Mouse (Mus musculus): ENCODE data around the gene Natd1. TPM values are rescaled to one million over a fixed set of nuclear protein-coding genes. Genes with fewer than 3 reads are reported as not detected.
A peak's percentile ranks its signal among the peaks of the same experiment; 100 is the strongest.
"Not testable (repeated sequence)": the region's sequence is repeated elsewhere in the genome, so short reads cannot be mapped to it uniquely, and the experiment has no call there.

The Natd1 gene
- total RNA-seq, 2 experiments from 2014 or later, result 12.7 to 12.9 TPM

GRCm38 (mm10) chr11:60895915-60896314, 18.6 kb downstream of the Natd1 start:
- DNase-seq (ENCODE audit: extremely low spot score in 1 of 2, low spot score in 1 of 2), result no peak

GRCm38 (mm10) chr11:60890744-60891143, 23.8 kb downstream of the Natd1 start:
- DNase-seq (ENCODE audit: extremely low spot score in 1 of 2, low spot score in 1 of 2), result no peak

GRCm38 (mm10) chr11:60890286-60890685, 24.3 kb downstream of the Natd1 start:
- DNase-seq (ENCODE audit: extremely low spot score in 1 of 2, low spot score in 1 of 2), result no peak

GRCm38 (mm10) chr11:60889861-60890260, 24.7 kb downstream of the Natd1 start:
- DNase-seq (ENCODE audit: extremely low spot score in 1 of 2, low spot score in 1 of 2), result no peak

- DNase-seq (ENCODE audit: extremely low spot score in 1 of 2, low spot score in 1 of 2), result not testable (repeated sequence)
These were observed 27.6 kb downstream of the Natd1 start for GRCm38 (mm10) chr11:60886986-60887385.

GRCm38 (mm10) chr11:60882386-60882785, 32.2 kb downstream of the Natd1 start:
- no peak for DNase-seq (ENCODE audit: extremely low spot score in 1 of 2, low spot score in 1 of 2)

GRCm38 (mm10) chr11:60880559-60880958, 34.0 kb downstream of the Natd1 start:
- no peak for DNase-seq (ENCODE audit: extremely low spot score in 1 of 2, low spot score in 1 of 2)

- peak; percentile 26 to 35 for DNase-seq (ENCODE audit: extremely low spot score in 1 of 2, low spot score in 1 of 2)
These were observed 35.1 kb downstream of the Natd1 start for GRCm38 (mm10) chr11:60879423-60879822.

- peak; percentile 80 to 85 for DNase-seq (ENCODE audit: extremely low spot score in 1 of 2, low spot score in 1 of 2)
These were observed 35.8 kb downstream of the Natd1 start, which contains the start of gene Tmem11 for GRCm38 (mm10) chr11:60878675-60879294. Gene Tmem11, minus strand, starts transcription at chr11:60879272.

- DNase-seq (ENCODE audit: extremely low spot score in 1 of 2, low spot score in 1 of 2), result peak in 1 of 2 experiments; percentile 25
These were observed 36.4 kb downstream of the Natd1 start for GRCm38 (mm10) chr11:60878056-60878612.

- DNase-seq (ENCODE audit: extremely low spot score in 1 of 2, low spot score in 1 of 2), result no peak
These were observed 41.4 kb downstream of the Natd1 start for GRCm38 (mm10) chr11:60873101-60873500.

GRCm38 (mm10) chr11:60871409-60871808, 43.1 kb downstream of the Natd1 start:
- DNase-seq (ENCODE audit: extremely low spot score in 1 of 2, low spot score in 1 of 2), result no peak

- not testable (repeated sequence) for DNase-seq (ENCODE audit: extremely low spot score in 1 of 2, low spot score in 1 of 2)
These were observed 45.1 kb downstream of the Natd1 start for GRCm38 (mm10) chr11:60869471-60869870.

GRCm38 (mm10) chr11:60867904-60868303, 46.6 kb downstream of the Natd1 start:
- no peak for DNase-seq (ENCODE audit: extremely low spot score in 1 of 2, low spot score in 1 of 2)

GRCm38 (mm10) chr11:60867456-60867855, 47.1 kb downstream of the Natd1 start:
- DNase-seq (ENCODE audit: extremely low spot score in 1 of 2, low spot score in 1 of 2), result no peak

GRCm38 (mm10) chr11:60866021-60866420, 48.5 kb downstream of the Natd1 start:
- no peak for DNase-seq (ENCODE audit: extremely low spot score in 1 of 2, low spot score in 1 of 2)

- DNase-seq (ENCODE audit: extremely low spot score in 1 of 2, low spot score in 1 of 2), result no peak
These were observed 49.6 kb downstream of the Natd1 start for GRCm38 (mm10) chr11:60864916-60865315.

- no peak for DNase-seq (ENCODE audit: extremely low spot score in 1 of 2, low spot score in 1 of 2)
These were observed 50.4 kb downstream of the Natd1 start for GRCm38 (mm10) chr11:60864166-60864565.

GRCm38 (mm10) chr11:60863196-60863595, 51.4 kb downstream of the Natd1 start:
- no peak for DNase-seq (ENCODE audit: extremely low spot score in 1 of 2, low spot score in 1 of 2)

GRCm38 (mm10) chr11:60861993-60862392, 52.6 kb downstream of the Natd1 start:
- DNase-seq (ENCODE audit: extremely low spot score in 1 of 2, low spot score in 1 of 2), result no peak

- DNase-seq (ENCODE audit: extremely low spot score in 1 of 2, low spot score in 1 of 2), result no peak
These were observed 58.0 kb downstream of the Natd1 start for GRCm38 (mm10) chr11:60856587-60856986.
